Mouse (Mus musculus): ENCODE results near the gene Igf2bp3. TPM values are rescaled to one million over a fixed set of nuclear protein-coding genes. Genes with fewer than 3 reads are reported as not detected.

Igf2bp3 gene
- polyA plus RNA-seq, 1 experiment from 2014 or later = 107 TPM

GRCm38 (mm10) chr6:49216811-49217542 lies 2.2 kb upstream of the Igf2bp3 start:
- peak overlapping the region; percentile 55 for H3K4me3 ChIP-seq (replicated peaks)
- peaks cover 18% of the 10 kb centered on the region for H3K4me1 ChIP-seq
- no peaks in the 10 kb centered on the region for H3K36me3 ChIP-seq (replicated peaks)
- no peaks in the 10 kb centered on the region for H3K27me3 ChIP-seq
- ATAC-seq (ENCODE audit: low FRiP score) = no peak
- 2% methylated on average over 11 of the region's 11 CpGs for WGBS
- H3K4me2 ChIP-seq = peak overlapping the region; percentile 74
- no peaks in the 10 kb centered on the region for H3K9me3 ChIP-seq
- peak overlapping the region; percentile 87 for H3K9ac ChIP-seq
- peak overlapping the region; percentile 97 for H3K27ac ChIP-seq

- under 1% methylated on average over 14 of the region's 14 CpGs for WGBS
- Histone ChIP-seq H3K9ac (peak overlapping the region; percentile 96), H3K4me3 (replicated peaks) (peak overlapping the region; percentile 88), H3K9me3 (no peaks in the 10 kb centered on the region), H3K27me3 (no peaks in the 10 kb centered on the region), H3K4me1 (peaks cover 24% of the 10 kb centered on the region), H3K36me3 (replicated peaks) (no peaks in the 10 kb centered on the region), H3K4me2 (peak overlapping the region; percentile 93), H3K27ac (peak overlapping the region; percentile 99)
- peak; percentile 22 for ATAC-seq (ENCODE audit: low FRiP score)
These were observed 1.2 kb upstream of the Igf2bp3 start for GRCm38 (mm10) chr6:49215748-49216585.

DNA sequence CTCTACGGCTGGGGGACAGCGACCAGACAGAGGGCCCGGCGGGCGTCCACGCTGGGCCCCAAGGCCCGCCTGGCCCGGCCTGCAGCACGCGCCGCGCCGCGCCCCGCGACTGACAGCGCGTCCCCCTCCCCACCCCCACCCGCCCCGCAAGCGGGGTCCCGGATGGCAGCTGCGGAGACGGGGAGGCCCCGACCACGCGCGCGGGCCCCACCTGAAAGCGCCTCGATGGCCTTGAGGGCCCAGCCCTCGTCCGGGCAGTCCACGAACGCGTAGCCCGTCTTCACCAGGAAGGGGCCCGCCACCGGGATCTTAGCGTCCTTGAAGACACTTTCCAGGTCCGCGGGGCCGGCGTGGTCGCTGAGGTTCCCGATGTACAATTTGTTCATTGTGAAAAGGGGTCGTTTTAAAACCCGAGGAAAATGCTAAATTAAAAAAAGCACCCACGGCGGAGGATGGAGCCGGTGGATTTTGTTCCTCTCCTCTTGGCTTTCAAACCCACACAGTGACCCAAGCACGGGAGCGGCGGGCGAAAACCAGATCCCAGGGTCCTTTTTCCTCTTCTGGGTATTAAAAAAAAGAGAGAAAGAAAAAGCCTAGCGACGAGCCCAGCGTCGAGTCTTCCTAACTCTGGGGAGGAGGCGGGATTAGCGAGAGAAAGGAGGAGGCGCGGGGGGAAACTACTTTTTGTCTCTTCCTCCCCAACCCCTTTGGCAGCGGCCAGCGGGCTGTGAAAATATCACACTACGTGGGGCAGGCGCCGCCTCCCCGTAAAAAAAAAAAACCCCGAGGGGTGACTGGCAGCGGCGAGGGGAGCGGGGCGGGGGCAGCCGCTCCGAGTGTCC lies 450 bp downstream of the Igf2bp3 start:
- Histone ChIP-seq H3K27me3 (no peaks in the 10 kb centered on the region), H3K27ac (peak overlapping the region; percentile 99), H3K36me3 (replicated peaks) (0 out of 2 replicates have a peak, but pooled peaks cover 3% of the 10 kb centered on the region), H3K4me2 (peak overlapping the region; percentile 93), H3K9me3 (no peaks in the 10 kb centered on the region), H3K4me1 (peaks cover 34% of the 10 kb centered on the region), H3K4me3 (replicated peaks) (peak overlapping the region; percentile 88), H3K9ac (peak overlapping the region; percentile 96)
- ATAC-seq (ENCODE audit: low FRiP score) = peak; percentile 14
- under 1% methylated on average over 72 of the region's 76 CpGs for WGBS

GRCm38 (mm10) chr6:49213581-49214085 lies 1.1 kb downstream of the Igf2bp3 start:
- peak overlapping the region; percentile 96 for H3K9ac ChIP-seq
- H3K9me3 ChIP-seq = no peaks in the 10 kb centered on the region
- WGBS = under 1% methylated on average over 49 of the region's 50 CpGs
- no peaks in the 10 kb centered on the region for H3K27me3 ChIP-seq
- peak overlapping the region; percentile 99 for H3K27ac ChIP-seq
- H3K4me1 ChIP-seq = peaks cover 39% of the 10 kb centered on the region
- H3K4me2 ChIP-seq = peak overlapping the region; percentile 93
- peaks cover 10% of the 10 kb centered on the region for H3K36me3 ChIP-seq (replicated peaks)
- no peak for ATAC-seq (ENCODE audit: low FRiP score)
- H3K4me3 ChIP-seq (replicated peaks) = peak overlapping the region; percentile 88

DNA sequence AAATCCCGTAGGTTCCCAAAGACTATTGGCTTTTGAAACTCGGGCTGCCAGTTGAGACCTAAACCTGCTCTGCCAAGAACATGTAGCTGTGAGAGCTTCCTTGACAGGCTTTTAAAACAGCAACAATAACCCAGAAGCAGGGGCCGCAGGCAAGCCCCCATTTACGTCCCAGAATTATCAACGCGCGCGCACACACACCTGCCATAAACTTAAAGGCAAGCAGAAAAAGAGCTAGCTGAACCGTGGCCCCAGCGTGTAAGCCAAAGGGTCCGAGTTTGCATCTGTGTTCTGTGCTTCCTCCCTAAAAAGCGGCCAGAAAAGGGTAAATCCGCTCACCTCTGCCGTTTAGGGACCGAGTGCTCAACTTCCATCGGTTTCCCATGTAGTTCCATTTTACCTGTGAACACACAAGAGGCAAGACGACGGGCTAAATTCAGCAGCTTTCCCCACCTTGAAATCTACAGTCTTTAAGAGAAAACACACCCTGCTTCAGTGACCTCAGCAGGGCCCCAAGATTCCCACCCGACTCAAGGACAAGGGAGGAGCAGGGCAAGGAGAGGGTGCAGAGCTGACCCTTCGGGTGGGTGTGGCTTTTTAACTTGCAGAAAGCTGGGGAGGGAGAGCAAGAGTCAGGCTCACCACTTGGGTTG lies 1.7 kb downstream of the Igf2bp3 start:
- WGBS = 2% methylated on average over 20 of the region's 20 CpGs
- Histone ChIP-seq H3K4me1 (peaks cover 44% of the 10 kb centered on the region), H3K27ac (peak overlapping the region; percentile 99), H3K36me3 (replicated peaks) (peaks cover 15% of the 10 kb centered on the region), H3K27me3 (no peaks in the 10 kb centered on the region), H3K4me3 (replicated peaks) (peak overlapping the region; percentile 88), H3K9me3 (no peaks in the 10 kb centered on the region), H3K4me2 (peak overlapping the region; percentile 93), H3K9ac (peak overlapping the region; percentile 96)
- no peak for ATAC-seq (ENCODE audit: low FRiP score)

DNA sequence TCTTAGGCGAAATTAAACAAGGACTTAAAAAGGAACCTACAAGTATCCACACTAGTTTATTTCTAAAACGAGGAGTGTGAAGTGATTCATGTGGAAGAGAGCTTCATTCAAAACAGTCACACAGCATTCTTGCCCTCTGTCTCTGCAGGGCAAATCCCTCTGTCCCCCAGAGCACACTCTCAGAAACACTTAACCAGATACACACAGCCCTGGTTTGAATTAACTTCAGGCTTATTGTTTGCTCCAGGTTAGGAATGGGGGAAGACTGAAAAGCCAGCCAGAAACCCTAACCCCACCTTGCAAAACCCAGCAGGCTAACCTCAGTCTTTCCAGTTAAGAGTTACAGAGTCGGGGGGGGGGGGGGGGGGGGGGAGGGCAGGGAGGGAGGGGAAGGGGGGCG lies 2.6 kb downstream of the Igf2bp3 start:
- peaks cover 16% of the 10 kb centered on the region for H3K36me3 ChIP-seq (replicated peaks)
- no peak for ATAC-seq (ENCODE audit: low FRiP score)
- peak overlapping the region; percentile 96 for H3K9ac ChIP-seq
- H3K4me1 ChIP-seq = peaks cover 44% of the 10 kb centered on the region
- 5% methylated on average over 3 of the region's 4 CpGs for WGBS
- peak overlapping the region; percentile 36; the same call in 1 of the 2 replicates for H3K27ac ChIP-seq
- peak overlapping the region; percentile 88 for H3K4me3 ChIP-seq (replicated peaks)
- H3K27me3 ChIP-seq = no peaks in the 10 kb centered on the region
- H3K4me2 ChIP-seq = peak overlapping the region; percentile 93
- H3K9me3 ChIP-seq = no peaks in the 10 kb centered on the region

GRCm38 (mm10) chr6:49211596-49211995 lies 3.2 kb downstream of the Igf2bp3 start:
- ATAC-seq (ENCODE audit: low FRiP score) = no peak
- WGBS = 10% methylated on average over 5 of the region's 5 CpGs

GRCm38 (mm10) chr6:49209881-49210854 lies 4.6 kb downstream of the Igf2bp3 start:
- ATAC-seq (ENCODE audit: low FRiP score) = no peak
- Histone ChIP-seq H3K9me3 (no peaks in the 10 kb centered on the region), H3K4me1 (peaks cover 44% of the 10 kb centered on the region), H3K36me3 (replicated peaks) (peaks cover 32% of the 10 kb centered on the region), H3K4me3 (replicated peaks) (peak overlapping the region; percentile 16), H3K9ac (peak overlapping the region; percentile 41), H3K4me2 (peak overlapping the region; percentile 93), H3K27me3 (no peaks in the 10 kb centered on the region), H3K27ac (peak overlapping the region; percentile 21; the same call in 1 of the 2 replicates)
- WGBS = 9% methylated on average over 14 of the region's 14 CpGs

More at GRCm38 (mm10) chr6:49211596-49211995, 3.2 kb downstream of the Igf2bp3 start:
- Histone ChIP-seq H3K9ac (no peak overlapping the region), H3K27ac (0 out of 2 replicates have a peak overlapping the region, but pooled peaks have one; percentile 36), H3K36me3 (replicated peaks) (peaks cover 19% of the 10 kb centered on the region), H3K9me3 (no peaks in the 10 kb centered on the region), H3K4me3 (replicated peaks) (peak overlapping the region; percentile 16), H3K4me2 (peak overlapping the region; percentile 93), H3K4me1 (peaks cover 44% of the 10 kb centered on the region), H3K27me3 (no peaks in the 10 kb centered on the region)

- Histone ChIP-seq H3K4me1 (peaks cover 44% of the 10 kb centered on the region), H3K4me2 (no peak overlapping the region), H3K9me3 (no peaks in the 10 kb centered on the region), H3K9ac (no peak overlapping the region), H3K27ac (no peak overlapping the region), H3K36me3 (replicated peaks) (peaks cover 44% of the 10 kb centered on the region), H3K4me3 (replicated peaks) (no peak overlapping the region), H3K27me3 (no peaks in the 10 kb centered on the region)
- WGBS = 84% methylated on average over 5 of the region's 5 CpGs
- ATAC-seq (ENCODE audit: low FRiP score) = no peak
These were observed 5.8 kb downstream of the Igf2bp3 start for GRCm38 (mm10) chr6:49208935-49209334.

GRCm38 (mm10) chr6:49208297-49208930 lies 6.3 kb downstream of the Igf2bp3 start:
- no peak for ATAC-seq (ENCODE audit: low FRiP score)
- H3K27me3 ChIP-seq = no peaks in the 10 kb centered on the region
- H3K4me2 ChIP-seq = no peak overlapping the region
- H3K4me3 ChIP-seq (replicated peaks) = no peak overlapping the region
- peaks cover 47% of the 10 kb centered on the region for H3K36me3 ChIP-seq (replicated peaks)
- no peaks in the 10 kb centered on the region for H3K9me3 ChIP-seq
- WGBS = 85% methylated on average over 8 of the region's 8 CpGs
- H3K9ac ChIP-seq = no peak overlapping the region
- H3K4me1 ChIP-seq = peaks cover 44% of the 10 kb centered on the region
- no peak overlapping the region for H3K27ac ChIP-seq

Data from forebrain, embryonic 12.5 days (tissue).